Mouse (Mus musculus) cerebellum, adult (tissue): ENCODE measurements around the gene Sparc.

Source experiments
- ATAC-seq: cut with Nextera tagmentation; 2 replicates; pipeline ENCODE4 v1.9.2; 2017; ENCODE audit warnings: mild to moderate bottlenecking, moderate library complexity, mixed read lengths; ENCODE audit not compliant: insufficient number of reproducible peaks, low FRiP score, low TSS enrichment

The Sparc gene

GRCm38 (mm10) chr11:55422978-55423377 is at the start of gene Sparc:
Gene Sparc, minus strand, starts transcription at chr11:55423183.
- no peak for ATAC-seq

GRCm38 (mm10) chr11:55471467-55471866 is 48.5 kb upstream of the Sparc start:
- no peak for ATAC-seq

- no peak for ATAC-seq
These were observed 47.8 kb upstream of the Sparc start for GRCm38 (mm10) chr11:55470761-55471160.

GRCm38 (mm10) chr11:55469923-55470691 is 47.1 kb upstream of the Sparc start:
- peak; percentile 1; the same call in 1 of the 2 replicates for ATAC-seq

- peak; percentile 98 for ATAC-seq
These were observed 46.3 kb upstream of the Sparc start, which contains the start of gene G3bp1 for GRCm38 (mm10) chr11:55469048-55469843. Gene G3bp1, plus strand, starts transcription at chr11:55469685.

- ATAC-seq = no peak; the same call in 1 of the 2 replicates
These were observed 45.6 kb upstream of the Sparc start for GRCm38 (mm10) chr11:55468611-55469047.

- no peak for ATAC-seq
These were observed 45.0 kb upstream of the Sparc start for GRCm38 (mm10) chr11:55468012-55468411.

- no peak for ATAC-seq
These were observed 42.2 kb upstream of the Sparc start for GRCm38 (mm10) chr11:55465177-55465576.

- ATAC-seq = no peak
These were observed 41.7 kb upstream of the Sparc start for GRCm38 (mm10) chr11:55464707-55465106.

GRCm38 (mm10) chr11:55462149-55462548 is 39.2 kb upstream of the Sparc start:
- no peak for ATAC-seq

- ATAC-seq = peak; percentile 95
These were observed 38.1 kb upstream of the Sparc start, which contains the start of gene Atox1 for GRCm38 (mm10) chr11:55461019-55461645. Gene Atox1, minus strand, starts transcription at chr11:55461239.

GRCm38 (mm10) chr11:55460559-55461018 is 37.6 kb upstream of the Sparc start:
- ATAC-seq = peak; percentile 42; the same call in 1 of the 2 replicates

GRCm38 (mm10) chr11:55459850-55460558 is 37.0 kb upstream of the Sparc start:
- no peak for ATAC-seq

- no peak for ATAC-seq
These were observed 35.5 kb upstream of the Sparc start for GRCm38 (mm10) chr11:55458501-55458900.

GRCm38 (mm10) chr11:55455166-55455565 is 32.2 kb upstream of the Sparc start:
- ATAC-seq = no peak

GRCm38 (mm10) chr11:55453640-55454039 is 30.7 kb upstream of the Sparc start:
- no peak for ATAC-seq

GRCm38 (mm10) chr11:55450311-55450710 is 27.3 kb upstream of the Sparc start:
- no peak for ATAC-seq

- ATAC-seq = no peak
These were observed 26.5 kb upstream of the Sparc start for GRCm38 (mm10) chr11:55449531-55449930.

- peak; percentile 86 for ATAC-seq
These were observed 23.6 kb upstream of the Sparc start for GRCm38 (mm10) chr11:55446579-55446978.

- ATAC-seq = peak; percentile 42; the same call in 1 of the 2 replicates
These were observed 21.8 kb upstream of the Sparc start for GRCm38 (mm10) chr11:55444772-55445171.
